Mouse (Mus musculus) liver, embryonic 14.5 days (tissue): ENCODE results near the gene Abhd2.

Source experiments
- CTCF ChIP-seq: IDR thresholded peaks from 2 replicates; pipeline ENCODE4 v1.5.1; 2016; ENCODE audit warnings: antibody characterized with exemption, low read depth, control low read depth
- EP300 ChIP-seq: IDR thresholded peaks from 2 replicates; pipeline ENCODE4 v1.6.1; 2016; ENCODE audit warnings: antibody characterized with exemption, low read depth

GRCm38 (mm10) chr7:79270961-79271387, 2.0 kb upstream of the Abhd2 start:
- TF ChIP-seq CTCF (no peak), EP300 (peak; percentile 66)
